Mouse (Mus musculus): ENCODE results near the gene Stim2. TPM values are rescaled to one million over a fixed set of nuclear protein-coding genes. Genes with fewer than 3 reads are reported as not detected.

Gene Stim2
- polyA plus RNA-seq, 1 experiment, result 37.4 TPM

DNA sequence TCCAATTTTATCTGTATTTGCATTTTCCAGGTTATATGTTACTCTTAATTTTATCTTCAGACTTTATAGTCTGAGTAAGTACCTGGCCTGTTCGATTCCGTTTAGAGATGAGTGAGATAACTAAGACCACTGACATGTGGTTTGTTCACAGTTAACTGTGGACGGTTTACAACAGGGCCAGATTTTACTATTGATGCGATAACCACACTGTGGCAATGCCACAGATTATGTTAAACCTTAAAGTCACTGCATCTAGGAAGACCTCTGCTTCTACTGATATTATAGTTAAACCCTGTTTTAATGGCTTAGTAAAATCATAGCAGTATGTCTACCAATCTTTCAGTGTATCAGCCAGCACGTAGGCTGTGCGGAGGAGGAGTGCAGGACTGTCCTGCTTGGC, 53.9 kb downstream of the Stim2 start:
- TF ChIP-seq POLR2A (IDR thresholded peaks at IDR 0.05; ENCODE audit: low read depth, low read length), result no peak
- no peak for TF ChIP-seq CTCF (IDR thresholded peaks at IDR 0.05; ENCODE audit: borderline replicate concordance, insufficient read depth, low read length)
- Histone ChIP-seq H3K4me1 (ENCODE audit: control insufficient read depth, insufficient read depth, low read length) (peaks cover 2% of the 10 kb centered on the region; the same call in 1 of the 2 replicates), H3K27ac (ENCODE audit: insufficient read depth, low read length) (no peak overlapping the region), H3K4me3 (ENCODE audit: insufficient read depth, low read length) (no peak overlapping the region)

DNA sequence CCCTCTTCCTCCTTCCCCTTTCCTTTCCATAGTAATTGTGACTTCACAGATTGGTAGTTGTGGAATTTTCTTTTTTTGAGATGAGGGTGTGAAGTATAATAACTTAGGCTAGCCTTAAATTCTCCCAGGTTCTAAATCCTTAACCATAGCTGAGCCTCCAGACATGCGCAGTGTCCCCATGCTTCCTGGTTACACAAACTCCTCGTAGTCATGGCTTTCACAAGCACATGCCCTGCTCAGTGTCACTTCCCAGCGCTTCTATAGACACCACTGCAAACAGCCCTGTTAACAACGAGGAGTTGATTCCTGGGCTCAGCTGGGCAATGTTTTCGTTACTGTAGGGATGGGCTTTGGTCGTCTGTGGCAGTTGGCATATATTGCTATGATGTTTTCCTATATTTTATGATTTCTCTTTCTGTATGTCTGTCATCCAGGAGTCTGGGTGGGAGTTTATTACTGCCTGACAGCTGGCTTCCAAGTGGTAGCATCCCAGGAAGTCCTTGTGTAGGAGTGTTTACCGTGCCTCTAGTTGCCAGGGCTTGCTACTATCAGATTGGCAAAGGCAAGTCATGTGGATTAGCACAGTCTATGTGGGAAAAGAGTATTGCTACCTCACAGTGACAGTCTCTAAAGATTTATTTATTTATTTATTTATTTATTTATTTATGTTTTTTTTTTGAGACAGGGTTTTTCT, 55.5 kb downstream of the Stim2 start:
- peaks cover 2% of the 10 kb centered on the region; the same call in 1 of the 2 replicates for H3K4me1 ChIP-seq (ENCODE audit: control insufficient read depth, insufficient read depth, low read length)
- TF ChIP-seq POLR2A (IDR thresholded peaks at IDR 0.05; ENCODE audit: low read depth, low read length) (no peak), CTCF (IDR thresholded peaks at IDR 0.05; ENCODE audit: borderline replicate concordance, insufficient read depth, low read length) (no peak)
- no peak overlapping the region for H3K27ac ChIP-seq (ENCODE audit: insufficient read depth, low read length)
- no peak overlapping the region for H3K4me3 ChIP-seq (ENCODE audit: insufficient read depth, low read length)

DNA sequence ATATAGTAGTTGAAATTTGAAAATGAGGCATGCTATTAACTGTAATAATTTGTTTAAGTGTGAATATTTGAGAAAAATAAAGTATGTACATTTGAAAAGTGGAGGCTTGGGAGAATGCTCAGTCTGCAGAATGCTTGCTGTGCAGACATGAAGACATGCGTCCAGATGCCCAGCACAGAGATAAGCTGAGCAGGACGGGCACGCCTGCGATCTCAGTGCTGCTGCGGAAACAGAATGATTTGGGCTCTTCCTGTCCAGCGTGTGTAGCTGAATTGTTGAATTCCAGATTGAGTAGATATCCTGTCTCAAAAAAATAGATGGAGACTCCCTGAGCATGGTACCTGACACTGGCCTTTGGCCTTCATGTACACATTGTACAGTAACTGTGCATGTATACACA, 58.0 kb downstream of the Stim2 start:
- TF ChIP-seq CTCF (IDR thresholded peaks at IDR 0.05; ENCODE audit: borderline replicate concordance, insufficient read depth, low read length), result no peak
- no peak for TF ChIP-seq POLR2A (IDR thresholded peaks at IDR 0.05; ENCODE audit: low read depth, low read length)
- Histone ChIP-seq H3K4me1 (ENCODE audit: control insufficient read depth, insufficient read depth, low read length) (no peaks in the 10 kb centered on the region), H3K4me3 (ENCODE audit: insufficient read depth, low read length) (no peak overlapping the region), H3K27ac (ENCODE audit: insufficient read depth, low read length) (no peak overlapping the region)

DNA sequence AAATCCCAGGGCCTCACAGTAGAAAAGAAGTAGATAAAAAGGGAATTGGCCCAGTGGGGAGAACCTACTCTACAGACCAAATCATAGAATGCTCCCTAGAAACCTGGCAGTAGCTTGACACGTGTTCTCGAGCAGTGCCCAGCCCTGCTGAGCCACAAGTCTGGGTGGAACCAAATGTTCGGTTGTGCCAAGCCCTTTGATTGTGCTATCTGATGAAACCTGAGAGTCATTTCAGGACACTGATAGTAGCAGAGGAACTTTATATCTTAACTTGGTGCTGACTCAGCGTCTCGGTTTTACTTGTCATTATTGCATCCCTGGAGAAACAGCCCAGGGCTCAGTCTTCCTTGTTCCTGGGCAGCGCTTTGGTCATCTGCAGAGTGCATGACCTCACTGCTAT, 61.7 kb downstream of the Stim2 start:
- H3K4me1 ChIP-seq (ENCODE audit: control insufficient read depth, insufficient read depth, low read length), result no peaks in the 10 kb centered on the region
- no peak overlapping the region for H3K4me3 ChIP-seq (ENCODE audit: insufficient read depth, low read length)
- no peak overlapping the region for H3K27ac ChIP-seq (ENCODE audit: insufficient read depth, low read length)
- no peak for TF ChIP-seq POLR2A (IDR thresholded peaks at IDR 0.05; ENCODE audit: low read depth, low read length)
- no peak for TF ChIP-seq CTCF (IDR thresholded peaks at IDR 0.05; ENCODE audit: borderline replicate concordance, insufficient read depth, low read length)

DNA sequence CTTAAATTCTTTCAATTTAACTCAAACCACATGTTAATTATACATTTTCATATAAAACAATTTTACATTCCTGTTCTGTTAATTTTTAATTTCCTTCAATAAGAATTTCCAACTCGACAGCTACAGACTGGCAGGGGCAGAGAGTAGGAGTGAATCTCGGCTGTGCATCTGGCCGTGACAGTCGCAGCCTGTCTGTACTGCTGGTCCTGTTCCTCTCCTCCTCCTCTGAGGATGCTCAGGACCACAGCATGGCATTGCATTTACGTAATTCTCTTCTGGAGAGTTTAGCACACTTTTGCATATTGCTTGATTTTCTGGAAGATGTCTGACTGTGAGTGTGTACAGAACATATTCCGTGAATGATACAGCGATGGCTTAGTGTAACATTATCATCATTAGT, 63.8 kb downstream of the Stim2 start:
- TF ChIP-seq POLR2A (IDR thresholded peaks at IDR 0.05; ENCODE audit: low read depth, low read length) (no peak), CTCF (IDR thresholded peaks at IDR 0.05; ENCODE audit: borderline replicate concordance, insufficient read depth, low read length) (no peak)
- H3K27ac ChIP-seq (ENCODE audit: insufficient read depth, low read length), result no peak overlapping the region
- no peaks in the 10 kb centered on the region for H3K4me1 ChIP-seq (ENCODE audit: control insufficient read depth, insufficient read depth, low read length)
- no peak overlapping the region for H3K4me3 ChIP-seq (ENCODE audit: insufficient read depth, low read length)

DNA sequence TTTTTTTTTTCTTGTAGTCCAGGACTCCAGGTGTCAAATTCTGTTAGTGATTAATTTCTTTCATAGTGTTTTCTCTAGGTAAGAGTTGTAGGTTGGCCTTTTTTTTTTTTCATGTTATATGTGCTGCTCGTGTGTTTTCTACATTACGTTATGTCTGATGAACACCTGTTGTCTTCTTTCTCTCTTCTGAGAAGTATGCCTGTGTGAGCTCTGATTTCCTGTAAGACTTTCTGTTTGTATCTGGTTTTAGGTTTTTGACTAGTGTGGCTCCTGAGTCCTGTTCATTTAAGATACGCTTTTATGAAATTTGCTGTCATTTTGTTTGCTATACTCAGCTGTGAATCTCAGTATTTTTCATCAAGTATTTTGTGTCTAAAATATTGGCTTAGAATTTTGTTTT, 69.3 kb downstream of the Stim2 start:
- no peak overlapping the region for H3K27ac ChIP-seq (ENCODE audit: insufficient read depth, low read length)
- no peaks in the 10 kb centered on the region for H3K4me1 ChIP-seq (ENCODE audit: control insufficient read depth, insufficient read depth, low read length)
- TF ChIP-seq CTCF (IDR thresholded peaks at IDR 0.05; ENCODE audit: borderline replicate concordance, insufficient read depth, low read length), result no peak
- H3K4me3 ChIP-seq (ENCODE audit: insufficient read depth, low read length), result no peak overlapping the region

DNA sequence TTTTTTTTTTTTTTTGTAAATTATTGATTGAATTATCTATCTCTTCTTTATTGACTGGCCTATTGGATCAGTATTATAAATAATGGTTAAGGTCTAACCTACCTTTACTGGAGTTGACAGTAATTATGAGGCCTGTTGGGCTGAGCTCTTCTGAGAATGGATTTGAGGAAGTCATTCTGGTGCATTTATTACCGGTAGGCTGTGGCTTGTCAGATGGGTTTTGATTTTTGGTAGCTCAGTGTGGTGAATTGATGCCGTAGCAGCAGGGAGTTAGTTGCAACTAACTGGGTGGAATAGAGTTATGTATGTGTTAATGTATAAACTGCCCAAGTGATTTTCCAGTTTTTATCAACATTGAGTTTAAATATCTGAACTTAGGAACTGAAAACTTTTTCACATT, 72.2 kb downstream of the Stim2 start:
- H3K4me3 ChIP-seq (ENCODE audit: insufficient read depth, low read length), result no peak overlapping the region
- H3K27ac ChIP-seq (ENCODE audit: insufficient read depth, low read length), result no peak overlapping the region
- H3K4me1 ChIP-seq (ENCODE audit: control insufficient read depth, insufficient read depth, low read length), result no peaks in the 10 kb centered on the region
- TF ChIP-seq CTCF (IDR thresholded peaks at IDR 0.05; ENCODE audit: borderline replicate concordance, insufficient read depth, low read length) (no peak), POLR2A (IDR thresholded peaks at IDR 0.05; ENCODE audit: low read depth, low read length) (no peak)

DNA sequence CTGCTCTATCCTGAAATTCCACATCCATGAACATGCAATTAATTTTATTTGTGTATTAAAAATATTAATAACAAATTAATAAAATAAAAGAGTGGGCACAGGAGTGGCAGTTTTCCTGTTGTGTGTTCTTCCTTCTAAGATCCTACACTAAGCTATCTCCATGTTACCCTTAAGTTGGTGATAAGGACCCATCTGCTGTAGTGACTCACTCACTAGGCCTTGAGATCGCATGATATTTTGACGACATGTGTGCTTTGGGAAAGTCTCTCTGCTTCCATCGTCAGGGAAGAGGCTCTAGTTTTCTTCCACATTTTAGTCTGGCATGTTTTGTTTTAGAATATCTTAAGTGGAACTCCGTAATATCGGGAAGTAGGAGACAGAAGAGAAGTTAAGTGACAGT, 73.0 kb downstream of the Stim2 start:
- Histone ChIP-seq H3K4me3 (ENCODE audit: insufficient read depth, low read length) (no peak overlapping the region), H3K27ac (ENCODE audit: insufficient read depth, low read length) (no peak overlapping the region)

DNA sequence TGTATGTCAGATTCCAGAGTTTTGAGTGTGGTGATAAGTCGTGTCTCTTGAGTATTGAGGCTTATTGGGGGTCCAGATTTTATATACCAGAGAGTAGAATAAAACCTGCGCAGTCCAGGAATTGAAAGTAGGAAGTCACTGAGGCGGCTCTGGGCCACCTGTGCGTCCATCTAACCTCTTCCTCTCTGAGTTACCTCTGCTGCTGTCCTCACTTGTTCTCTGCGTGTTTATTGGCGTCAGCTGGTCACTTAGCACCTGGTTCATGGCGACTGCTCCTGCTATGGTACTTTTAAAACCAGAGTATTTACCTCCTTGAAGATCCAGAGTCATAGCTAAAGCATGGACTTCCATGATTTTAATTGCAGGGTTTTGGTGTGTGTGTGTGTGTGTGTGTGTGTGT, 73.4 kb downstream of the Stim2 start:
- H3K4me3 ChIP-seq (ENCODE audit: insufficient read depth, low read length), result no peak overlapping the region
- TF ChIP-seq CTCF (IDR thresholded peaks at IDR 0.05; ENCODE audit: borderline replicate concordance, insufficient read depth, low read length) (no peak), POLR2A (IDR thresholded peaks at IDR 0.05; ENCODE audit: low read depth, low read length) (no peak)
- no peaks in the 10 kb centered on the region for H3K4me1 ChIP-seq (ENCODE audit: control insufficient read depth, insufficient read depth, low read length)
- H3K27ac ChIP-seq (ENCODE audit: insufficient read depth, low read length), result no peak overlapping the region

More for the DNA sequence above, 73.0 kb downstream of the Stim2 start:
- no peaks in the 10 kb centered on the region for H3K4me1 ChIP-seq (ENCODE audit: control insufficient read depth, insufficient read depth, low read length)
- no peak for TF ChIP-seq POLR2A (IDR thresholded peaks at IDR 0.05; ENCODE audit: low read depth, low read length)

DNA sequence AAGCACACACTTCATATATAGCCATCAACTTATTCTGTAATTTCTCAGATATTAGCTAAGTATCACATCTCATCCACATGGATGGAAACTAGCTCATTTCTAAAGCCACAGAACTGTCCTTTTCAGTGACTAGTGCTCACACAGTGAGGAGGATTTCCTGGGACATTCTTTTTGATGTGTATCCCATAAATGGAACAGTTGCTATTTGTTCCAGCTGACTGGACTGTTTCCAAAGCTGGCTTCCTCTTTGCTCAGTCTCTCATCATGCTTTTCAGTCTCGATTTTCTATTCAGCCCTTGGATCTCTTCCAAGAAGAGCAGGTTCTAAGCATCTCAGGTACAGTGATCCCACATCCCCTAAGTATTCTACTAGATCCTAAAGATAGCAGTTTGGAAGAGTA, 75.0 kb downstream of the Stim2 start:
- H3K4me1 ChIP-seq (ENCODE audit: control insufficient read depth, insufficient read depth, low read length), result no peaks in the 10 kb centered on the region
- TF ChIP-seq CTCF (IDR thresholded peaks at IDR 0.05; ENCODE audit: borderline replicate concordance, insufficient read depth, low read length) (no peak), POLR2A (IDR thresholded peaks at IDR 0.05; ENCODE audit: low read depth, low read length) (no peak)
- no peak overlapping the region for H3K27ac ChIP-seq (ENCODE audit: insufficient read depth, low read length)
- H3K4me3 ChIP-seq (ENCODE audit: insufficient read depth, low read length), result no peak overlapping the region

DNA sequence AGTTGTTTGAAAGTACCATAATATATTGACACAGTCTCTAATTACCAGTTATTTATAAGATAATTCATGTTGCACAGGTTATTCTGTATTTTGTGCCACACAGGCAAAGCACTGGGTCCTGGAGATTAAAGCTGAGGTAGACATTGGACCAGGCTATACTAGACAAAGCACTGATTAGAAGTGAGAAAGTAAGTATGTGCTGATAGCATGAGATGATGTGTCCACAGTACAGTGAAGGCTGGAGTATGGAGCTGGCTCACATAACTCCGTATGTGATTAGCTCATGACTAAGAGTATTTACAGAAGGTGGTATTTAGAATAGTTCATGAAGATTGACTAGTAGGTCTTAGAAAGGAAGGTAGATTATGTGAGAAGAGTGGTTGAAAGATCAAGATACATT, 81.7 kb downstream of the Stim2 start:
- Histone ChIP-seq H3K4me3 (ENCODE audit: insufficient read depth, low read length) (no peak overlapping the region), H3K4me1 (ENCODE audit: control insufficient read depth, insufficient read depth, low read length) (no peaks in the 10 kb centered on the region), H3K27ac (ENCODE audit: insufficient read depth, low read length) (no peak overlapping the region)
- TF ChIP-seq POLR2A (IDR thresholded peaks at IDR 0.05; ENCODE audit: low read depth, low read length) (no peak), CTCF (IDR thresholded peaks at IDR 0.05; ENCODE audit: borderline replicate concordance, insufficient read depth, low read length) (no peak)
